Mouse (Mus musculus): Measurements from ENCODE around the gene H2-Aa. TPM values are rescaled to one million over a fixed set of nuclear protein-coding genes. Genes with fewer than 3 reads are reported as not detected.

H2-Aa gene
- polyA plus RNA-seq, 1 experiment: 3.1 TPM

DNA sequence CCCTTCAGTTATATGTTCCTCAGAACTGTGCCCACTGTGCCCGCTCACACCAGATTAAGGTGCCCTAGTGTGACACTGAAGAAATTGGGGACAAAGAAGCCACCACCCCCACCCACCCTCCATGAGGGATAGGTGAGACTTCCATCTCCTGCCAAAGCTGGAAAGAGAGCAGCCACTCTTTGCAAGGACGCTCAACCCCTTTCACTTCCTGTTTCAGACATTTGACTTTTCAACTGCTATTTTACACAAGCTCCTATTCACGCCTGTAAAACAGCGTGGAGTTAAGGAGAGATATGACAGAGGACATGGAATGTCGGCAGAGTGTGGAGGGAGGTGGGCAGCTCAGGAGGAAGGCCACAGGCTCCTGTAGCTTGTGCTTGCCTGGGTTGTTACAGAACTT, 1.1 kb downstream of the H2-Aa start:
- DNase-seq: no peak
- 87% methylated on average over 5 of the region's 5 CpGs for WGBS
- no peak overlapping the region for H3K27ac ChIP-seq (ENCODE audit: insufficient read depth, low read length)
- no peaks in the 10 kb centered on the region for H3K27me3 ChIP-seq (ENCODE audit: control insufficient read depth, insufficient read depth, low read length)
- TF ChIP-seq CTCF (IDR thresholded peaks at IDR 0.05; ENCODE audit: borderline replicate concordance, insufficient read depth, low read depth, low read length): no peak
- TF ChIP-seq POLR2A (IDR thresholded peaks at IDR 0.05; ENCODE audit: borderline replicate concordance, insufficient read depth, low read length): no peak
- H3K4me3 ChIP-seq (replicated peaks; ENCODE audit: insufficient read depth, low read depth, low read length): no peak overlapping the region
- H3K4me1 ChIP-seq (ENCODE audit: control insufficient read depth, insufficient read depth, low read length): no peaks in the 10 kb centered on the region

DNA sequence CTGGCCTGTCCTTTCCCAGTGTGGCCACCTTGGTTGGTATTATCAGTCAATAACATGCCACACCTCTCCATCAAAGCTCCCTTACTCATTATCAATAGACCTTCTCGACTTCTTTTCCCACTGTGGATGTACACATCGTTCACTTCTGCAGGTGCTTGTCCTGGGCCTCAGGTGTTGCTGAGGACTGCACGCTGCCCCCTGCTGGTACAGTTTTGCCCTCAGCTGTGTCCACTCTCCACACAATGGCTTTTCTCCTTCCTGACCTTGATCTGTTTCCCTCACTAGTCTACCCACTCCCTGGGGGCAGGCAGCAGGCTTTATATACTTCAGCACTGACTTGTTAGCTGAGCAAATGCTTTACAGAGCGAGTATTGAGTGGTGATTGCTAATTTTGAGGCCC, 1.8 kb downstream of the H2-Aa start:
- H3K4me3 ChIP-seq (replicated peaks; ENCODE audit: insufficient read depth, low read depth, low read length): no peak overlapping the region
- H3K27ac ChIP-seq (ENCODE audit: insufficient read depth, low read length): no peak overlapping the region
- WGBS: 36% methylated on average over 4 of the region's 4 CpGs
- no peaks in the 10 kb centered on the region; the same call in 1 of the 2 replicates for H3K4me1 ChIP-seq (ENCODE audit: control insufficient read depth, insufficient read depth, low read length)
- no peaks in the 10 kb centered on the region for H3K27me3 ChIP-seq (ENCODE audit: control insufficient read depth, insufficient read depth, low read length)
- no peak for DNase-seq
- peak; percentile 14; the same call in 1 of the 2 replicates for TF ChIP-seq CTCF (IDR thresholded peaks at IDR 0.05; ENCODE audit: borderline replicate concordance, insufficient read depth, low read depth, low read length)
- TF ChIP-seq POLR2A (IDR thresholded peaks at IDR 0.05; ENCODE audit: borderline replicate concordance, insufficient read depth, low read length): no peak

DNA sequence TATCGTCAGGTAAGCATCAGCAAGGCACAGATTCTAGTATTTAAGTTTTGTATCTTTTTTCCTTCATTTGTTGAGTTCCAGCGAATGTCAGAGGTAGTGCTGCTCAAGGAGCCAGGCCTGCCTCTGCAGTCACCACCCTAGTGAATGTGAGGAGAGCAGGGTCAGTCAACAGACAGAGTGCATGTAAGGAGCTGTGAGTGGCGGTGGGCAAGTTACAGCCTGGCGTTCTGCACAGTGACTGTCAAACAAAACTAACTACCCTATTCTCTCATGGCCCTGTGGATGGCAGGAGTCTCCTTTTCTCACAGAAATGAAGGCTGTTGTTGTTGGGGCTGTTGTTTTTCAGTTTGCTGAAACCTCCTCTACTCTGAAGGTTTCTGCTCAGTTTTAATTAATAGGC, 2.3 kb downstream of the H2-Aa start:
- WGBS: 69% methylated on average over 4 of the region's 4 CpGs

DNA sequence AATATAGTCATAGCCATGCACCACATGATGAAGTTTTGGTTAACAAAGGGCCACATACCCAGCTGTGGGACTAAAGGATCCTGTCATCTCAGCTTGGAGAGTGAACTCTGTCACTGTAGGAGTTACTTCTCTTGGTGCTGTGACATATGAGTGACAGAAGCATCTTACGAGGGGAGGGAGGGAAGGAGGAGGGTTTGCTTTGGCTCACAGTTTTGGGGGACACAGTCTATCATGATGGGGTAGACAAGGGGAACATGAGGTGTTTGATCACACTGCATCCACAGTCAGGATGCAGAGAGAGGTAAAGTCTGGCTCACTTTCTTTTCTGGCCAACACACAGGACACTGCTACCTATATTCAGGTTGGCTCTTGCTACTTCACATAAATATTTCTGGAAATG, 5.8 kb downstream of the H2-Aa start:
- no peak overlapping the region for H3K4me3 ChIP-seq (replicated peaks; ENCODE audit: insufficient read depth, low read depth, low read length)
- H3K27me3 ChIP-seq (ENCODE audit: control insufficient read depth, insufficient read depth, low read length): no peaks in the 10 kb centered on the region
- no peak for DNase-seq
- 62% methylated on average over 1 of the region's 1 CpGs for WGBS
- H3K27ac ChIP-seq (ENCODE audit: insufficient read depth, low read length): no peak overlapping the region
- TF ChIP-seq POLR2A (IDR thresholded peaks at IDR 0.05; ENCODE audit: borderline replicate concordance, insufficient read depth, low read length) (no peak), CTCF (IDR thresholded peaks at IDR 0.05; ENCODE audit: borderline replicate concordance, insufficient read depth, low read depth, low read length) (no peak)
- no peaks in the 10 kb centered on the region; the same call in 1 of the 2 replicates for H3K4me1 ChIP-seq (ENCODE audit: control insufficient read depth, insufficient read depth, low read length)

More for the DNA sequence above, 2.3 kb downstream of the H2-Aa start:
- no peaks in the 10 kb centered on the region; the same call in 1 of the 2 replicates for H3K4me1 ChIP-seq (ENCODE audit: control insufficient read depth, insufficient read depth, low read length)
- DNase-seq: no peak
- no peaks in the 10 kb centered on the region for H3K27me3 ChIP-seq (ENCODE audit: control insufficient read depth, insufficient read depth, low read length)
- H3K27ac ChIP-seq (ENCODE audit: insufficient read depth, low read length): no peak overlapping the region
- TF ChIP-seq CTCF (IDR thresholded peaks at IDR 0.05; ENCODE audit: borderline replicate concordance, insufficient read depth, low read depth, low read length) (no peak), POLR2A (IDR thresholded peaks at IDR 0.05; ENCODE audit: borderline replicate concordance, insufficient read depth, low read length) (no peak)
- H3K4me3 ChIP-seq (replicated peaks; ENCODE audit: insufficient read depth, low read depth, low read length): no peak overlapping the region

DNA sequence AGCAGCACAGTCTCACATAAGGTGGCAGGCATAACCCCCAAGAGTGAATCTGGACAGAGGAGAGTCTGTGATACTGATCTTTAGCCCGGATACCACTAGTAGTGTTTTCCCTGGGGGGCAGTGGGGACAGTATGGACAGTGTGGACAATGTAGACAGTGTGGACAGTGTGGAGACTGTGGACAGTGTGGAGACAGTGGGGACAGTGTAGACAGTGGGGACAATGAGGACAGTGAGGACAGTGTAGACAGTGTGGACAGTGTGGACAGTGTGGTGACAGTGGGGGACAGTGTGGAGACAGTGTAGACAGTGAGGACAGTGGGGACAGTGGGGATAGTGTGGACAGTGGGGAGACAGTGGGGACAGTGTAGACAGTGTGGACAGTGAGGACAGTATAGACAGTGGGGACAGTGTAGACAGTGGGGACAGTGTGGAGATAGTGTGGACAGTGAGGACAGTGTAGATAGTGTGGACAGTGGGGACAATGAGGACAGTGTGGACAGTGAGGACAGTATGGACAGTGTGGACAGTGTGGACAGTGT, 7.1 kb downstream of the H2-Aa start:
- DNase-seq: no peak
- TF ChIP-seq POLR2A (IDR thresholded peaks at IDR 0.05; ENCODE audit: borderline replicate concordance, insufficient read depth, low read length) (no peak), CTCF (IDR thresholded peaks at IDR 0.05; ENCODE audit: borderline replicate concordance, insufficient read depth, low read depth, low read length) (no peak)
- Histone ChIP-seq H3K4me1 (ENCODE audit: control insufficient read depth, insufficient read depth, low read length) (no peaks in the 10 kb centered on the region; the same call in 1 of the 2 replicates), H3K4me3 (replicated peaks; ENCODE audit: insufficient read depth, low read depth, low read length) (no peak overlapping the region), H3K27me3 (ENCODE audit: control insufficient read depth, insufficient read depth, low read length) (no peaks in the 10 kb centered on the region), H3K27ac (ENCODE audit: insufficient read depth, low read length) (no peak overlapping the region)
- WGBS: 71% methylated on average over 1 of the region's 1 CpGs

DNA sequence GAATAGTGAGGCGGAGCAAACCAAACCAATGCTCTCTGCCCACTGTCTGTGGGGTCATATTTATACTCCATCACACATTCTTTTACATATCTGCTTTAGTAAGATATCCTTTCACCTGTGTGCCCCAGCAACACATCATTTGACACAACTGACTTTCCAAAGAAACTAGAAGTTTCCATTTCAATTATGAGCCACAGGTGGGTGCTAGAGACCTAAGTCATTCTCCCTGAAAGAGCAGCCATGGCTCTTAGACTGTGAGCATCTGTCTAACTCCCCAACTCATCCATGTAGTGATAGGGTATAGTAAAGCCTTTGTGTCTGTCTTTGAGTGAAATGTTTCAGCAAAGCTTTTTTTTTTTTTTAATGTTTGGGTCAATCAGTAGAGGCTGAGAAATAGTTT, 15.5 kb downstream of the H2-Aa start:
- Histone ChIP-seq H3K4me3 (replicated peaks; ENCODE audit: insufficient read depth, low read depth, low read length) (no peak overlapping the region), H3K4me1 (ENCODE audit: control insufficient read depth, insufficient read depth, low read length) (no peaks in the 10 kb centered on the region), H3K27me3 (ENCODE audit: control insufficient read depth, insufficient read depth, low read length) (no peaks in the 10 kb centered on the region), H3K27ac (ENCODE audit: insufficient read depth, low read length) (no peak overlapping the region)
- TF ChIP-seq CTCF (IDR thresholded peaks at IDR 0.05; ENCODE audit: borderline replicate concordance, insufficient read depth, low read depth, low read length) (no peak), POLR2A (IDR thresholded peaks at IDR 0.05; ENCODE audit: borderline replicate concordance, insufficient read depth, low read length) (no peak)
- no peak for DNase-seq
- WGBS: 94% methylated on average over 1 of the region's 1 CpGs

DNA sequence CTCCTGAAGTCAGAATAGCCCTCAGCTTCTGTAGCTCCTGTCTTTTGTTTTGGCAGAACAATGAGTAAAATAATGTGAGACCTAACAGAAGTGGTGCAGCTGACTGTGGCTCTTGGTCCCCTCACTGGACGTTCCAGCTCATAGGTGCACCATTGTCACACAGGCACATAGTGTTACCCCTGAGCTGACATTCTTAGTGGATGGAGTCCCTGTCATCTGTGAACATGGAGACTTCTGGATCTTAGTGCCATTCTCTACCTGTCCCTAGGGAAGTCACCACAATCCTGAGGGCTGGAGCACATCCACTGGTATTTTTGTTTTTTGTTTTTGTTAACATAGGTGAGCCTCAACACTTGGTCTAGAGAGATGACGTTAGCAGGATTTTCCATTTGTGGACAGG, 16.7 kb downstream of the H2-Aa start:
- 69% methylated on average over 2 of the region's 2 CpGs for WGBS
- H3K4me3 ChIP-seq (replicated peaks; ENCODE audit: insufficient read depth, low read depth, low read length): no peak overlapping the region
- TF ChIP-seq CTCF (IDR thresholded peaks at IDR 0.05; ENCODE audit: borderline replicate concordance, insufficient read depth, low read depth, low read length) (no peak), POLR2A (IDR thresholded peaks at IDR 0.05; ENCODE audit: borderline replicate concordance, insufficient read depth, low read length) (no peak)
- H3K4me1 ChIP-seq (ENCODE audit: control insufficient read depth, insufficient read depth, low read length): no peaks in the 10 kb centered on the region
- no peaks in the 10 kb centered on the region for H3K27me3 ChIP-seq (ENCODE audit: control insufficient read depth, insufficient read depth, low read length)
- no peak for DNase-seq
- H3K27ac ChIP-seq (ENCODE audit: insufficient read depth, low read length): no peak overlapping the region

DNA sequence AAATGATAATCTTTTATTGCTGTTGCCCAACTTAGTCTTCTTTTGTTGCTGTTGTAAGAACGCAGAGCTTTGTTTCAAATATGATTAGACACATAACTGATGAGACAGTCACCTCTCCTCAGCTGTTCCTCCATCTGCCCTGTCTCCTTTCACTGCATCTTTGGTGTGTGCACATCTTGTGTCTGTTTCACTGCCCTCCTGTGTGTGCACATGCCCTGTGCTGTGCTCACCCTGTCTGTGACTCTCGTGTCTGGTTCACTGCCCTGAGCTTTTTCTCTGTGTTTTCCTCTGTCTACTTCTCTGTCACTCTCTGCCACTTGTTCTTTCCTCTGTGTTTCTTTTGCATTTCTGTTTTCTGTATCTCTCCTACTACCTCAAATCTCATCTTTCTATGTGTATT, 17.4 kb downstream of the H2-Aa start:
- no peak for TF ChIP-seq POLR2A (IDR thresholded peaks at IDR 0.05; ENCODE audit: borderline replicate concordance, insufficient read depth, low read length)
- TF ChIP-seq CTCF (IDR thresholded peaks at IDR 0.05; ENCODE audit: borderline replicate concordance, insufficient read depth, low read depth, low read length): no peak
- DNase-seq: no peak
- Histone ChIP-seq H3K4me1 (ENCODE audit: control insufficient read depth, insufficient read depth, low read length) (no peaks in the 10 kb centered on the region), H3K27ac (ENCODE audit: insufficient read depth, low read length) (no peak overlapping the region), H3K4me3 (replicated peaks; ENCODE audit: insufficient read depth, low read depth, low read length) (no peak overlapping the region), H3K27me3 (ENCODE audit: control insufficient read depth, insufficient read depth, low read length) (peaks cover 2% of the 10 kb centered on the region; the same call in 1 of the 2 replicates)
- whole genome bisulfite sequencing: 77% methylated on average over 2 of the region's 2 CpGs

All from cerebellum, adult 2 months (tissue).